Mouse (Mus musculus): ENCODE data around the gene Zbtb7b. TPM values are rescaled to one million over a fixed set of nuclear protein-coding genes. Genes with fewer than 3 reads are reported as not detected.

Gene Zbtb7b
- polyA plus RNA-seq, 1 experiment from 2014 or later = 2.3 TPM

GRCm38 (mm10) chr3:89417840-89418169 is 23.2 kb upstream of the Zbtb7b start:
- H3K4me2 ChIP-seq = peak overlapping the region; percentile 71
- H3K9me3 ChIP-seq (replicated peaks) = no peaks in the 10 kb centered on the region
- 0% methylated on average over 20 of the region's 20 CpGs for WGBS
- peak overlapping the region; percentile 99 for H3K27ac ChIP-seq
- peak overlapping the region; percentile 70 for H3K4me3 ChIP-seq
- peak overlapping the region; percentile 58 for H3K9ac ChIP-seq
- H3K36me3 ChIP-seq = peaks cover 28% of the 10 kb centered on the region
- H3K4me1 ChIP-seq (replicated peaks) = peaks cover 39% of the 10 kb centered on the region
- 0 out of 2 replicates have a peak, but pooled peaks have one; percentile 5 for ATAC-seq (replicated peaks; ENCODE audit: insufficient number of reproducible peaks, insufficient read depth, low FRiP score, low read depth)
- H3K27me3 ChIP-seq = no peaks in the 10 kb centered on the region

DNA sequence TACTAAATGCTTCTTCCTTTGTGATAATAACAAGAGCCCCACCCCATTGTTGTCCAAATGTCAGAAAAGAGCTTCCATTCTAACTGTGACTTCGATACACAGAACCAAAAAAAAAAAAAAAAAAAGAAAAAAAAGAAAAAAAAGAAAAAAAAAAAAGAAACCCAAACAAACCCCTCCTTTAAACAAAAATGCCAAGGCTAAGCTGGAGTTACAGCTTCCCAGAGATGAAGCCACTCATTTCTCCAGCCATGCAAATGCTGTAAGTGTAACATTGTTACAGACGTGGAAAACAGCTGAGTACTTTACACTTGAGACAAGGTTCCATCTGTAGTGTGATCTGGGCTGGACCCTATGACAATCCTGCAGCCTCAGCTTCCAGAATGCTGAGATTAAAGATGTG is 22.6 kb upstream of the Zbtb7b start:
- no peak for ATAC-seq (replicated peaks; ENCODE audit: insufficient number of reproducible peaks, insufficient read depth, low FRiP score, low read depth)
- Histone ChIP-seq H3K4me1 (replicated peaks) (peaks cover 32% of the 10 kb centered on the region), H3K27me3 (no peaks in the 10 kb centered on the region), H3K36me3 (peaks cover 28% of the 10 kb centered on the region), H3K27ac (peak overlapping the region; percentile 99), H3K4me3 (peak overlapping the region; percentile 70), H3K4me2 (peak overlapping the region; percentile 71), H3K9me3 (replicated peaks) (no peaks in the 10 kb centered on the region), H3K9ac (peak overlapping the region; percentile 58)
- WGBS = 19% methylated on average over 2 of the region's 2 CpGs

GRCm38 (mm10) chr3:89416158-89416557 is 21.6 kb upstream of the Zbtb7b start:
- WGBS = 94% methylated on average over 8 of the region's 8 CpGs
- ATAC-seq (replicated peaks; ENCODE audit: insufficient number of reproducible peaks, insufficient read depth, low FRiP score, low read depth) = no peak
- Histone ChIP-seq H3K4me3 (0 out of 2 replicates have a peak overlapping the region, but pooled peaks have one; percentile 4), H3K36me3 (peaks cover 28% of the 10 kb centered on the region), H3K27me3 (no peaks in the 10 kb centered on the region), H3K4me2 (no peak overlapping the region), H3K4me1 (replicated peaks) (peaks cover 24% of the 10 kb centered on the region), H3K9me3 (replicated peaks) (no peaks in the 10 kb centered on the region), H3K27ac (no peak overlapping the region), H3K9ac (no peak overlapping the region)

- Histone ChIP-seq H3K36me3 (peaks cover 35% of the 10 kb centered on the region), H3K4me3 (peak within 1 kb of the TSS; percentile 64), H3K27me3 (no peaks in the 10 kb centered on the region), H3K27ac (peak within 1 kb of the TSS; percentile 53), H3K4me1 (replicated peaks) (peaks cover 9% of the 10 kb centered on the region), H3K9ac (peak within 1 kb of the TSS; percentile 62), H3K4me2 (peak within 1 kb of the TSS; percentile 80), H3K9me3 (replicated peaks) (no peaks in the 10 kb centered on the region)
- 5% methylated on average over 28 of the region's 28 CpGs for WGBS
- ATAC-seq (replicated peaks; ENCODE audit: insufficient number of reproducible peaks, insufficient read depth, low FRiP score, low read depth) = peak; percentile 99
Measured at GRCm38 (mm10) chr3:89411490-89412393, 17.2 kb upstream of the Zbtb7b start, which contains the start of gene Flad1. Gene Flad1, minus strand, starts transcription at chr3:89411870.

DNA sequence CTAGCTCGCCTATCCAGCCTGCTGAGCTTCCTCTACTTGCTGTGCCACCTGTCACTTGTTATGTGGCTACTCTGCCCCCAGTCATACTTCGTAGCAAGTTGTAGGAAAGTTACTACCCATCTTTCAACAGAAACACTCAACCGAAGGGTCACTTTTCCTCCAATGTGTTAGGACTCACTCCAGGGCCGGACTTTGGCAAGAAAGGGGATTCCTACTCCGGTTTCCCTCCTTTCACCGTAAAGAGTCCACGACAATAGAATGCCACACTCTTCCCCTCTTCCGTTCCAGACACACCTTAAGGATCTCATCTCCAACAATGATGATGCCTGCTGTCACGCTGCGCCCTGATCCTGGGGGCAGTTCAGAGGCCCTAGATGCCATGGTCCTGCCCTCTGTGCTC is 16.3 kb upstream of the Zbtb7b start:
- Histone ChIP-seq H3K27me3 (no peaks in the 10 kb centered on the region), H3K9me3 (replicated peaks) (no peaks in the 10 kb centered on the region), H3K4me1 (replicated peaks) (peaks cover 8% of the 10 kb centered on the region), H3K36me3 (peaks cover 26% of the 10 kb centered on the region), H3K4me3 (peak overlapping the region; percentile 64), H3K27ac (peak overlapping the region; percentile 29; the same call in 1 of the 2 replicates), H3K9ac (peak overlapping the region; percentile 62), H3K4me2 (peak overlapping the region; percentile 80)
- 72% methylated on average over 10 of the region's 10 CpGs for WGBS
- ATAC-seq (replicated peaks; ENCODE audit: insufficient number of reproducible peaks, insufficient read depth, low FRiP score, low read depth) = no peak

GRCm38 (mm10) chr3:89409701-89410100 is 15.1 kb upstream of the Zbtb7b start:
- H3K36me3 ChIP-seq = peaks cover 23% of the 10 kb centered on the region

GRCm38 (mm10) chr3:89408448-89408847 is 13.9 kb upstream of the Zbtb7b start:
- H3K36me3 ChIP-seq = peaks cover 27% of the 10 kb centered on the region
- H3K4me3 ChIP-seq = no peak overlapping the region
- 63% methylated on average over 16 of the region's 16 CpGs for WGBS

More at GRCm38 (mm10) chr3:89409701-89410100, 15.1 kb upstream of the Zbtb7b start:
- WGBS = 91% methylated on average over 3 of the region's 3 CpGs
- Histone ChIP-seq H3K27ac (no peak overlapping the region), H3K27me3 (no peaks in the 10 kb centered on the region), H3K4me2 (no peak overlapping the region), H3K4me3 (no peak overlapping the region), H3K9me3 (replicated peaks) (no peaks in the 10 kb centered on the region), H3K4me1 (replicated peaks) (peaks cover 8% of the 10 kb centered on the region), H3K9ac (no peak overlapping the region)
- no peak for ATAC-seq (replicated peaks; ENCODE audit: insufficient number of reproducible peaks, insufficient read depth, low FRiP score, low read depth)

GRCm38 (mm10) chr3:89406887-89407286 is 12.3 kb upstream of the Zbtb7b start:
- H3K9me3 ChIP-seq (replicated peaks) = no peaks in the 10 kb centered on the region
- H3K4me2 ChIP-seq = no peak overlapping the region
- no peak for ATAC-seq (replicated peaks; ENCODE audit: insufficient number of reproducible peaks, insufficient read depth, low FRiP score, low read depth)
- no peak overlapping the region for H3K27ac ChIP-seq
- H3K9ac ChIP-seq = no peak overlapping the region
- H3K27me3 ChIP-seq = no peaks in the 10 kb centered on the region
- WGBS = 90% methylated on average over 6 of the region's 6 CpGs
- H3K4me1 ChIP-seq (replicated peaks) = peaks cover 8% of the 10 kb centered on the region
- H3K4me3 ChIP-seq = no peak overlapping the region
- peaks cover 37% of the 10 kb centered on the region for H3K36me3 ChIP-seq

More at GRCm38 (mm10) chr3:89408448-89408847, 13.9 kb upstream of the Zbtb7b start:
- Histone ChIP-seq H3K9ac (no peak overlapping the region), H3K27me3 (no peaks in the 10 kb centered on the region), H3K27ac (no peak overlapping the region), H3K4me2 (no peak overlapping the region), H3K9me3 (replicated peaks) (no peaks in the 10 kb centered on the region), H3K4me1 (replicated peaks) (peaks cover 8% of the 10 kb centered on the region)
- ATAC-seq (replicated peaks; ENCODE audit: insufficient number of reproducible peaks, insufficient read depth, low FRiP score, low read depth) = no peak

DNA sequence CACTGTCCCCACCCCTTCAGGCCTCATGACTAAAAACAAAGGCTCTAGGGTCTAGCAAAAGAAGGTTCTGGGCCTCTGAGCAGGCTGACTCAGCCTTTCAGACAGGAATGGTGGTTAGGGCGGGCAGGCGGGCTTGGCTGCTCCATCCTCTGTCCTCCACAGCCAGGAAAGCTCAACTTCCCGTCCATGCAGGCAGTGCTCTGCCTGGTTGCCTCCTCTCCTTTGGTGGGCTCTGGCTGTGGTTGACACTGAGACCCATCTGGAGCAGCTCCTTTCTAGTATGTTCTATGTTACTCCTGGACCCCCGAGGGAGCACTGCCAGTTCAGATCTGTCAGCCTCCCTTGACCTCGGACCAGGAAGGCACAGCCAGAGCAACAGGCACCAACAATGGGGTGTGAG is 8.1 kb upstream of the Zbtb7b start, which contains the start of gene Lenep:
Gene Lenep, minus strand, starts transcription at position 101 of the 400 bp plus-strand sequence.
- H3K4me1 ChIP-seq (replicated peaks) = no peaks in the 10 kb centered on the region
- no peaks in the 10 kb centered on the region for H3K9me3 ChIP-seq (replicated peaks)
- no peak within 1 kb of the TSS for H3K27ac ChIP-seq
- no peak within 1 kb of the TSS for H3K4me3 ChIP-seq
- no peak within 1 kb of the TSS for H3K9ac ChIP-seq
- no peak for ATAC-seq (replicated peaks; ENCODE audit: insufficient number of reproducible peaks, insufficient read depth, low FRiP score, low read depth)
- no peak within 1 kb of the TSS for H3K4me2 ChIP-seq
- WGBS = 74% methylated on average over 5 of the region's 5 CpGs
- no peaks in the 10 kb centered on the region for H3K27me3 ChIP-seq
- peaks cover 39% of the 10 kb centered on the region for H3K36me3 ChIP-seq

GRCm38 (mm10) chr3:89401329-89401728 is 6.8 kb upstream of the Zbtb7b start:
- Histone ChIP-seq H3K4me1 (replicated peaks) (peaks cover 8% of the 10 kb centered on the region), H3K4me2 (no peak overlapping the region), H3K36me3 (peaks cover 34% of the 10 kb centered on the region), H3K27me3 (no peaks in the 10 kb centered on the region), H3K9me3 (replicated peaks) (no peaks in the 10 kb centered on the region), H3K9ac (no peak overlapping the region), H3K27ac (no peak overlapping the region), H3K4me3 (no peak overlapping the region)
- ATAC-seq (replicated peaks; ENCODE audit: insufficient number of reproducible peaks, insufficient read depth, low FRiP score, low read depth) = no peak
- 84% methylated on average over 7 of the region's 7 CpGs for WGBS

GRCm38 (mm10) chr3:89396654-89397005 is 2.1 kb upstream of the Zbtb7b start:
- ATAC-seq (replicated peaks; ENCODE audit: insufficient number of reproducible peaks, insufficient read depth, low FRiP score, low read depth) = no peak
- Histone ChIP-seq H3K27me3 (no peaks in the 10 kb centered on the region), H3K9ac (peak overlapping the region; percentile 63), H3K4me2 (peak overlapping the region; percentile 96), H3K27ac (peak overlapping the region; percentile 94), H3K9me3 (replicated peaks) (no peaks in the 10 kb centered on the region), H3K4me1 (replicated peaks) (peaks cover 31% of the 10 kb centered on the region), H3K36me3 (peaks cover 3% of the 10 kb centered on the region; the same call in 1 of the 2 replicates), H3K4me3 (peak overlapping the region; percentile 73)
- 0% methylated on average over 4 of the region's 4 CpGs for WGBS

Measured in heart, embryonic 15.5 days (tissue).